Mouse (Mus musculus) embryo, embryonic 11.5 days (tissue): ENCODE data around the gene Zc3h7a.
"Not testable (repeated sequence)": the region's sequence is repeated elsewhere in the genome, so short reads cannot be mapped to it uniquely, and the experiment has no call there.

Experiments used
- DNase-seq: peaks from one replicate; pipeline ENCODE4 v3.0.0-alpha.2; 2012; ENCODE audit warnings: low read depth, low spot score

Gene Zc3h7a

GRCm38 (mm10) chr16:11176208-11176883 lies at the start of gene Zc3h7a:
Zc3h7a (minus strand) TSS chr16:11176393.
- peak; percentile 85 for DNase-seq

- DNase-seq = no peak
Measured at GRCm38 (mm10) chr16:11217801-11218200, 41.6 kb upstream of the Zc3h7a start.

GRCm38 (mm10) chr16:11203600-11204390 lies 27.6 kb upstream of the Zc3h7a start:
- no peak for DNase-seq

- DNase-seq = peak; percentile 93
Measured at GRCm38 (mm10) chr16:11202571-11203554, 26.7 kb upstream of the Zc3h7a start, which contains the start of gene Rsl1d1. Rsl1d1 (minus strand) TSS chr16:11203331.

- DNase-seq = no peak
Measured at GRCm38 (mm10) chr16:11201740-11202394, 25.7 kb upstream of the Zc3h7a start.

- no peak for DNase-seq
Measured at GRCm38 (mm10) chr16:11200247-11200646, 24.1 kb upstream of the Zc3h7a start.

GRCm38 (mm10) chr16:11198467-11198866 lies 22.3 kb upstream of the Zc3h7a start:
- peak; percentile 43 for DNase-seq

GRCm38 (mm10) chr16:11197052-11197451 lies 20.9 kb upstream of the Zc3h7a start:
- no peak for DNase-seq

GRCm38 (mm10) chr16:11193231-11193630 lies 17.0 kb upstream of the Zc3h7a start:
- DNase-seq = no peak

- no peak for DNase-seq
Measured at GRCm38 (mm10) chr16:11190150-11190549, 14.0 kb upstream of the Zc3h7a start.

- DNase-seq = no peak
Measured at GRCm38 (mm10) chr16:11177404-11177803, 1.2 kb upstream of the Zc3h7a start.

GRCm38 (mm10) chr16:11176884-11177244 lies 671 bp upstream of the Zc3h7a start:
- no peak for DNase-seq

GRCm38 (mm10) chr16:11175489-11176207 lies 545 bp downstream of the Zc3h7a start:
- peak; percentile 38 for DNase-seq

GRCm38 (mm10) chr16:11175100-11175488 lies 1.1 kb downstream of the Zc3h7a start:
- no peak for DNase-seq

- DNase-seq = peak; percentile 44
Measured at GRCm38 (mm10) chr16:11174671-11175081, 1.5 kb downstream of the Zc3h7a start.

- no peak for DNase-seq
Measured at GRCm38 (mm10) chr16:11171679-11172078, 4.5 kb downstream of the Zc3h7a start.

- DNase-seq = no peak
Measured at GRCm38 (mm10) chr16:11166431-11166830, 9.8 kb downstream of the Zc3h7a start.

- DNase-seq = no peak
Measured at GRCm38 (mm10) chr16:11164695-11165255, 11.4 kb downstream of the Zc3h7a start.

GRCm38 (mm10) chr16:11157721-11158120 lies 18.5 kb downstream of the Zc3h7a start:
- not testable (repeated sequence) for DNase-seq

GRCm38 (mm10) chr16:11154500-11154899 lies 21.7 kb downstream of the Zc3h7a start:
- DNase-seq = no peak
